Mouse (Mus musculus): ENCODE data around the gene Chga.

Chga gene

DNA sequence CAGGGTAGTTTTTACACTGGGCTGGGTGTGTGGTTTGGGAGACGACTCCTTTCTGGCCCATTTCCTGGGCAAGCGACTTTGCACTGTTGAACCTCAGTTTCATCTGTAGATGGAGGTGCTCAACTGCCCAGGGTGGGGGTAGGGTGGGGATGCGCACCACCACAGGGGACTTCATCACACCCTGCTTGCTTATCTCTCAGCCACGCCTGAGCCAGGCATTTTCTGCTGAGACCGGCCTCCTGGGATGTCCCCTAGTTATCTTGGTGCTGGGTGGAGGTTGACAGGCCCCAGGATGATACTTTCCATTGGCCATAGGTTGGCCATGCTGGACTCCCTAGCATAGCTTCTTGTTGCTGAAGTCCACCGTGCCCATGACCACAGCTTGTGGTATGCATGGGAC lies 10.3 kb downstream of the Chga start:
- no peak for DNase-seq (ENCODE audit: low spot score)

DNA sequence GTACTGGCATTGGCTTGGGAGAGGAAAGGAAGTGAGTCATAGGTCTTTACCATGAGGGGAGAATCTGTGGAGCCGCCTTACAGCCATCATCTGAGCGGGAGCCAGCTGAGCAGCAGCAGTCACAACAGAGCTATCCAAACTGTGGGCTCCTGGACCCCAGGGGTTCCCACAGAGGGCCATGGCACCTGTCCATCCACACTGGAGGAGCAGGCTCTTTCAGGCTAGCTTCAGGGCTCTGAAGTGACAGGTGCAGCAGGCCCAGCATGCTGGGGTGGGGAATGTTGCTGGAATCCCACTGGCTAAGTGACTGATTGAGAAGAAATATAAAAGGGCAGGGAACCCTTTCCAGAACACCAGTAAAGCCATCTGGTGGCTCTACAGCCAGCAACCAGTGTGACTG lies 12.2 kb downstream of the Chga start:
- DNase-seq (ENCODE audit: low spot score): peak; percentile 55

DNA sequence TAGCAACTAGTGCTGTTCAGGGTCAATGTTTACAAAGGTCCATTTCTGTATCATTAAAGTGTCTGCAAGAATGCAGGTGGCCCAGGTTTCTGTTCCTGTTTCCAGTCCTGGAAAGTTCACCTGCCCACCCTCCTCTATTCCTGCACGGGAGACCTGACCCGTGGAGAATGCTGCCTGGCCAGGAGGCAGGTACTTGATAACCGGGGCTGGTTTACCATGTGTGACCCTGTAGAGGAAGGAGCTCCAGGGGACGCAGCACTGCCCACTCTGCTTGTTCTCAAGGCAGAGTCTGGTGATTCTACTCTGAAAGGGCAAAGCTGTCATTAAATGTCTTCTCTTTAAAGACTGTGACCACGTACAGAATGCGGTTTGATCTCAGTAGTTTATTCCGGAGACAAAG lies 13.4 kb downstream of the Chga start:
- DNase-seq (ENCODE audit: low spot score): no peak

DNA sequence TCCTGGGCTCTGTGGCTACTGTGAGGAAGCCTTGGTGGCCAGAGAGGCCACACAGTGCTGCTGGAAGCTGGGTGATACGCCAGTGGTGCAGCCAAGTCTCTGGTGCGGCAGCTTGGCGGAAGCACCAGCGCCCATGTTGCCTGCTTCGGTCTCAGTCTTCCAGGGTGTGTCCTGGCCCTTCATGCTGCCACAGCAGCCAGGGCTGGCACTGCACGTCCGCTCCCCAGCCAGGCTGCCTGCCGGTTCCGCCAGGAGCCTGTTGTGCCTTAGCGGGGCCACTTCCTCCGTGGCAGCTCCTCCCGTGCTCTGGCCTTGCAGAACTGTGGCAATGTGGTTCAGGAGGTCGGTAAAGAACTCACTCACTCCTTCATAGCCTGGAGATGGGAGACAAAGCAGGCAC lies 15.3 kb downstream of the Chga start:
- no peak for DNase-seq (ENCODE audit: low spot score)

DNA sequence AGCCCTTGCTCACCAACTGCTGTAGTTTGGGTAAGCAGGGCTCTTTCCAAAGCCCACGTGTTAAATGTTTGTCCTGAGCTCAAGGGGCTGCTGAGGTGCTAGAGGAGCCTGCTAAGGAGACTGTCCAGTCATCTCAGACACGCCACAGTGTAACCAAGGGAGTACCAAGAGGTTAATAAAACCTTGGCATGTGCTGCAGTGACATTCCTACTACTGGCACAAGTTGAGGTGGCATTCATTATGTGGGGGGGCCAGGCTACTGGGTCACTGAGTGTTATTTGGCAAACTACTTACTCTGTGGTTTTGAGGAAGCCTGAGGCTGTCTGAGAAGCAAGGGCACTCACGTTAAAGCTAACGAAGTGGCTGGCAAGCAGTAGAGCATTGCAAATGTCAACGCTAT lies 16.0 kb downstream of the Chga start:
- no peak for DNase-seq (ENCODE audit: low spot score)

DNA sequence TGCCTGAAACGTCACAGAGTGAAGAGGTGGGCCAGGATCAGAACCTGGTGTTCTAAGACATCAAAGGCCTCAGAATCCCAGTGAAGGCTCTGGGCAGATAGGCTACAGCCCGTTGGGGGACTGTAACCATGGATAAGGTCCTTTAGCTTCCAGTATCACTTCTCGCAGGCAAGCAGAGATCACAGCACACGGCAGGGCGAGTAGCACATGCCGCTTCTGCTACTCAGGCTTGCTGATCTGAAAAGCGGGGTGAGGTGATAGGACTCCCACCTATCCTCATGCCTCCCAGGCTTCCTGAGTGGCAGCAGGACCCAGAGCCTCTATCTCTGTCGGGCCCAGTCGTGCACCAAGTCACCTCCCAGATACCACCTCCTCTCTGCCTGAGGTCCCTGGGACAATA lies 16.9 kb downstream of the Chga start:
- DNase-seq (ENCODE audit: low spot score): no peak

DNA sequence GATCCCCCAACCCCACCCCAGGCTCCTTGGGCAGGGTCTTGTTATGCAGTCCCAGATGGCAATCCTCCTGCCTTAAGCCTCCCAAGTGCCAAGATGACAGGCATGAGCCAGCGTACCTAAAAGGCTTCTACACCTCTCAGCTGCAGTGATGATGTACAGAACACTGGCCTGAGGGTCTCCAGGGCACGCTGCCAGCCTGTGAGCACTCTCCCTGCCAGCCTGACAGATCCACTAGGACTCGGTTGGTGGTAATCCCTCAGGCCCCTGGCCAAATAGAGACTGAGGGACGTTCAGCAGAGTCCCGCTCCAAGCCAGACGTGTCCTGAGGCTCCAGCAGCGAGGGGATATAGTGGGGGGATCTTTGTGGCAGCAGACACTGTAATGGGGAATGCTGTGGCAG lies 18.3 kb downstream of the Chga start:
- peak; percentile 24 for DNase-seq (ENCODE audit: low spot score)

DNA sequence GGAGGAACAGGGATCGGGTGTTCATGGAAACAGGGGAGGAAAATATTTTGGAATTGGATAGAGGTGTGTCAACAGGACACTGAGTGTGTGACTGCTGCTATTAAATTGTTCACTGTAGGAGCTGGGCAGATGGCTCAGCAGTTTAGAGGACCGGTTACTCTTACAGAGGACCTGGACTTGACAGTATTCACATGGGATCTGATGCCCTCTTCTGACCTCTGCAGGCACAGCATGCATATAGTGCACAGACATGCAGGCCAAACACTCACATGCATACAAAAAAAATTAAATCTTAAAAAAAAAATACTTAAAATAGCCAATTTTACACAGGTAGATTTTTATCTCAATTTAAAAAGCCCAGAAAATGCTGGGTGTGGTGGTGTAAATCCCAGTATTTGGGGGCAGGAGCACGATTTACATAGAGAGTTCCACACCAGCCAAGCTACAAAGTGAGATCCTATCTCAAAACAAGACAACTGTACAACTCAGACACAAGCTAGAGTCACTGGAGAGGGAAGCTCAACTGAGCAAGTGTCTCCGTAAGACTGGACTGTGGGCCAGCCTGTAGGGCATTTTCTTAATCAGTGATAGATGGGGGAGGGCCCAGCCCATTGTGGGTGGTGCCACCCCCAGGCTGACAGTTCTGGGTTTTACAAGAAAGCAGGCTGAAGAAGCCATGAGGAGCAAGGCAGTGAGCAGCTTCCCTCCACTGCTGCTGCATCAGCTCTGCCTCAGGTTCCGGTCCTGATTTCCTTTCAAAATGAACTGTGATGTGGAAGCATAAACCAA lies 21.0 kb downstream of the Chga start:
- no peak for DNase-seq (ENCODE audit: low spot score)

DNA sequence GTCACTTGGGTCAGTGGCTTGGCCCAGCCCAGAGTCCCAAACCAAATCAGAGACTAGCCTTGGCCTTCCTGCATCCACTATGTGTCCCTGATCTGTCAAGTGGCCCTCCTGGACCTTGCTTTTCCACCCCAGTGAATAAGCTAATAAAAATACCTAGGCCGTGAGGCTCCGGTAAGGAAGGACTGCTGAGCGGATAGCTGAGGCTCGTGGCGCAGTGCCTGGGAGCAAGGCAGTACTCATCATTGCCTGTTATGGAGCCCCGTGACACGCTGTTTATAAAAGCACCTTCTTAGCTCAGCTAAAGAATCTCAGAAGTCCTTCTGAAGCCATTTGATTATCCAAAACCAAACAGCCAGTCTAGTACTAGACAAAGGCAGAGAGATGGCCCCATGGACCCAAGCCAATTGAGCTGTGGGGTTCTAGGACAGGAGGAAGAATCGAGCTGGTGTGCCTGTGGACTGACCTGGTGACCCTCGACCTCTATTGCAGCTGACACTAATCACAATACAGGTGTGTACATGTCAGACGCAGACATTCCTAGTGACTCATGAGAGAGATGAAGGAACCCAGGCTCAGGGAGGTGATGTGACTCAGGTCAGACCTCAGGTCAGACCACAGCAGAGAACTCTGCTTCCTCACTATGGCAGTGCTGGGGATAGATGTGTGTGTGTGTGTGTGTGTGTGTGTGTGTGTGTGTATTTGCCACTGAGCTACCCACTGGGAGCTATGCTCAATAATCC lies 22.1 kb downstream of the Chga start:
- DNase-seq (ENCODE audit: low spot score): no peak

DNA sequence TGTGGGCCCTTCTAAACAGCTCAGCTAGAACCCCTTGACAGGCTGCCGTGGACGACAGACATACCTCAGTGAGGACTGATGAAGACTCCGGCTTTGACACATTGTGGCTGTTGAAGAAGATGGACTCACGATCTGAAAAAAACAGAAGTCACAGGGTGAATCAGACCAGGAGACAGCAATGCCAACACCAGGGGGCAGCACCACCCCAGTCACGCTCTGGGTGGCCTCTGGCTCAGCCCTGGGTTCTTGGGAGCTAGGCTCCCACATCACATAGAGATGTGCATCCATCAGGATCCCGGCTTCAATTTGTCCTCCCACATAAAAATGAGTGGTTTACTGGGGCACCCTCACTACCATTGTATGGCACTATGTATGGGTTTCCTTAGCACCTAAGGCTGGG lies 24.3 kb downstream of the Chga start:
- DNase-seq (ENCODE audit: low spot score): peak; percentile 55

DNA sequence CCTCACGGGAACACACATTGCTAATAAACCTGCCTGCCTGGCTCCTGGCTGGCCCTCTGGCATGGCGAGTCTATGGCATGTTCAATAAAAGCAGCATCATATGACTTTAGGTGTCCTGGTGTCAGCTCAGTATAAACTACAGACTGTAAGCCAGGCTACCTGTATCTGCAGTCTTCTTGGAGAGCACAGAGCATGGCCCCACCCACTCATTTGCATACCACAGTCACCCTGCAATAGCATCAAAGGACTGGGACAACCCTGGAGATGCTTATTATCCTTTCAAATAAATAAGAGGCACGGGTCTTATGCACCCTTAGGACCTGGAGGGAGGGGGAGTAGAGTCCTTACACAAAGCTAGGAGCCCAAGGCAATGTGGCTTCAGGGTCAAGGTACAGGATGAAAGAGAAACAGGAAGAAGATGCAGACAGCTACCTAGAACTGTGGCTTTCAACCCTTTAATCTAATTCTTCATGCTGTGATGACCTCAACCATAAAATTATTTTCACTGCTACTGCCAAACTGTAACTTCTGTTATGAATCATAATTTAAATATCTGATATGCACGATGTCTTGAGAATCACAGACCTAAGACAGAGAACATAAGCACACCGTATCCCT lies 26.9 kb downstream of the Chga start:
- no peak for DNase-seq (ENCODE audit: low spot score)

DNA sequence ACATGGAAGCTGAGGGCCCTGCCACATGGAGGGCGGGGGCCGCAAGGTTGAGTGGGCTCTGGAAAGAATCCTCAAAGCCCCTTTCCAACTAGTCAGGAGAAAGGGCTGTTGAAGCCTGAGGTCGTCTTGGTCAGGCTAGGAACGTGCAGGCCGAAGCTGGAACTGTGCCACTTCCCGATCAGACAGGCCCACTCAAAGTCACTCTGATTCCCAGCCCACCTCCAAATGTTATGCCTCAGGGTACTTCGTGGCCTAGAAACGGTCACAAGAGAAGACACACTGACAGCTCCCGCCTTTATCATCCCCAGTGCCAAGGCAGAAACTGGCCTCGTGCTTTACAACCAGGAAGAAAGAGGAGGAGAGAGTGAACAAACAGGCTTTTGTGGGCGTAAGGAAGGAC lies 27.7 kb downstream of the Chga start:
- DNase-seq (ENCODE audit: low spot score): no peak

DNA sequence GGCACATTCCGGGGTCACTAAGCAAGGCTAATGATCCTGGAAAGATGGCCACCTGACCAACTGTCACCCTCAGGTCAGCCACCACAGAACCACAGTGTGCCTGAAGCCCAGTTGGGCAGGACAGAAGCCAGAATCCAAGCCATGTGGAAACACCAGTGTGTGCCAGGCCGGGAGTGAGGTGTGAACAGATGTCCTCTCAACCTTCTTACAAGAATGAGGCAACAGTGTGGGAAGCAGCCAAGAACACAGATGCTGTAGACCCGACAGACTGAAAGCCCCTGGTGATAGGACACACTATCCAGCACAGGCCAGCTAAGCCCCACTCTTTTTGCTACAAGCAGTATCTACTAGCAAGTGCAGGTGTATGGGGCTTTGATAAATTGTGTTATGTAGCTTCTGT lies 30.6 kb downstream of the Chga start:
- no peak for DNase-seq (ENCODE audit: low spot score)

DNA sequence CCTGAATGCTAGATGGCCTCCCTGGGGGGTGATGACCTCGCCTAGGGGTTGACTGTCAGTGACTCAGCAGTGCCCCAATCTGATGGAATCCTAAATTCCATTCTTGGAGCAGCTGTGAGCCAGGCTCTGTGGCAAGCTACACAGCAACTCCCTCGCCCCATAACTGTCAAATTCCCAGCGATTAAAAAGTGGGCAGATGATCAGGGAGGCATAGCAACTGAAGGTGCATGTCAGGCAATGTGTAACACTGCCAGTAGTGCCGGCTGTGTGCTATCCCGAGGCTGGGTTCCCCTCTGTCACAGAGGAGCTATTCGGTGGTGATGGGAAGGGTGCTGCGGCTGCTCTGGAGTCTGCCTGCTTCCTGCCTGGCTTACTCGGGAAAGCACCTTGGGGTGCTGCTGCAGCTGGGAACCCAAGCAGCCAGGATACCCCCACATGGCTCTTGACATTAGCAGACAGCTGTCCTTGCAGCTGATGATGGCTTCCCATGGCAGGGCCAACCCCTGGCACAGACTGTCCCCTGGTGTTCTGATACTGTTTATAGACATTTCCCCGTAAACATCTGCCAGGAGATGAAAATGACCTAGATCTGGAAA lies 31.6 kb downstream of the Chga start:
- DNase-seq (ENCODE audit: low spot score): no peak

DNA sequence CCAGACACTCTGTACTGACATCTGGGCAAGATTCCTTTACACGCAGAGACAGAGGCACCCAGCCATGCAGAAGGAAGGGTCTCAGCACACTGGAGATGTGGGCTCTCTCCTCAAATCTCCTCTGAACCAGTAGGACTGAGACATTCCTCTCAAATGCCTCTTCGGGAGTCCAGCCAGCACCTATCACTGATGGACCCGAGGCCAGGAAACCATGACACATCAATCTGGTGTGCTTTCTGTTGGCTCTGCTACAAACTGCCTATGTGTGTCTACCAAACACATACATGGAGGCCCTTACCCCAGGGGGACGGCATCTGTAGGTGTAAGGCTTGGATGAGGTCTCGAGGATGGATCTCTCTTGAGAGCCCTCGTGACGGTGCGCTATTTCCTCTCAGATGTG lies 32.3 kb downstream of the Chga start:
- DNase-seq (ENCODE audit: low spot score): no peak

DNA sequence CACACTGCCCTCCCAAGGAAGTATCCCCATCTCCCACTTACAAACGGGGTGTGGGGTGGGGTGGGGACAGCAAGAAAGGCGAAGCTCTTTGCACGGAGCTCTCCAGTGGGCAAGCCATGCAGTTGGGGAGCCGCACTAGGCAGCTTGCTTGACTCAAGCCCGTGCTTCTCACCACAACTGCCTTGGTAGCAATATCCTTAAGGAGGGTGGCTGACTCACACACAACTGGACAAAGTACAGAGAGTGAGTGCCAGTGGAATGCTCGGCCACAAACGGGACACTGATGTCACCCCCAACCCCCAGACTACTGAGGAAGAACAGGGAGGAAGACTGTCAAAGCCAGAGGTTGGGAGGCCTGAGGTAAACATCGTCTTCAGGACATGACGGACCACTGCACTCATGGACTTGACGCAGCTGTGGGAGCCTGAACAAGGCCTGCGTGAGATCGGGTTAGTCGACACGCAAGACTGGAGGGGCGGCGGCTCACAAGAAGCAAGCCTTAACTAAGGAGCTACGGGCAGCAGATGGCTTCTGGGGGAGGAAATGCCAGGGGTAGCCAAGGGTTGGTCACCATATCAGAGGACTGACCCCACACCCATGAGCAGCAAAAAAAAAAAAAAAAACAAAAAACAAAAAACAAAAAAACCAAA lies 36.1 kb downstream of the Chga start:
- DNase-seq (ENCODE audit: low spot score): no peak

DNA sequence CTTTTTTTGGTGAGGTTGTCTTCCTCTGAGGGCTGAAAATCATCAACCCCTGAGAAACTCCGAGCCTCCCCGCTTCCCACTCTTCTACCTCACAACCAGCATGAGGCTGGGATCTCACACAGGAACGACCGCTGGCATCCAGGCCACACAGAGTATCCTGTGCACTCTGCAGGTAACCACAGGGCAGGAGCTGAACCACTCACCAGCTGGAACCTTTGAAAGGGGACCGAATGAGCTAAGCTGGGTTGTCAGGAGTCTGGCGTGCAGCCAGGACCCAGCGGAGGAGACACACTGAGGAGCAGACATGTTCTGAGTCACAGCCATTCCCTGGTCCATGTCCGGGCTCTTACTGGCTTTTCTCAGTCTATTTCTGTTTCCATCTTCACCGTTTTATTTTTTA lies 38.9 kb downstream of the Chga start:
- peak; percentile 66 for DNase-seq (ENCODE audit: low spot score)

DNA sequence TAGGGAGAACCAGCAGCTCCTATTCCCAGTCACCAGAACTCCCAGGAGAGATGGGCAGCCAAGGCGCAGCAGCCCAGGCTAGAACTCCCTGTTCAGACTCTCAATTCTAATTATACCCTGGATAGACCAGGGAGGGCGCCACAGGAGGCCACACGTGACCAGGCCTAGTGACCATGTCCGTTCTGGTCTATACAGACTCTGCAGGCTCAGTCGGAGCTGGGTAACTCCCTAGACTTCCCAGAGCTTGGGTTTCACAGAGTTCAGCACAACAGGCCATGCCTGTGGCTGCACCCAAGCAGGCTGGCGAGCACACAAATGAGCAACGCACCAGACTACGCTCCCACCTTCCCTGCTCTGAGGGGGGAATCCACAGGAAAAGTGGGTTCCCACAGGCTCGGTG lies 39.9 kb downstream of the Chga start:
- DNase-seq (ENCODE audit: low spot score): no peak

DNA sequence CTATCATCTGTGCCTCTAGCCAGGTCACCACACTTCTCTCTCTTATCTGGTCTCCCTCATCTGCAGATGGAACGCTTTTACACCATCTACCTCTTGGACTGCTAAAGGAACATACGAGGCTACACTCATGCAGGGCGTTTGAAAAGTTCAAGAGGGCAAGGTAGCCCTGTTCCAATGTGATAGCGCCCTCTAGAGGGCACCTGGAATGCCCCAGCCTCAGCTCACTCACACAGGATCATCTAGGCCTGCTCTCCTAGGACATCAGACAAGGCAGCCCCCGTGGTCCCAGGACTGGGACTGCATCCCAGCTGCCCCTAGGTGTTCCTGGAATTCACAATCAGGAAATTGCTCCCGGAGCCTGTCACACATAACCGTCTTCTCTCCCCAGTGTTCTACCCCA lies 41.6 kb downstream of the Chga start:
- DNase-seq (ENCODE audit: low spot score): no peak

DNA sequence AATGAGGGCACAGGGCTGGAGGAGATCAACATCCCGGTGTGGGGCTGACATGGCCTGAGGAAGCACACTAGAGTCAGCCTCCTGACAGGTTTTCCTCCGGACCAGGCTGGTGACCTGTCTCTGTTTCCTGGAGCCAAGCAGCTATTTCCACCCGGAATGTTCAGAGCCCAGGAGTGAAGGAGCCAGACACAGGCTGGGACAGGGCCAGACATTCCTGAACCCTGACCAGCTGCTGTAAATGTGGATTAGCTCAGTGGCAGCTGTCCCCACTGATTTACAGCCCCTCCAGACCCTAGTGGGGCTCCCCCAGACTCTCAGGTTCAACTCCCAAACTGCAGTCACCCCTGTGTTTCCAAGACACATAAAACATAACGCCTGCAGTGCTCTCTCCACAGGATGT lies 42.7 kb downstream of the Chga start:
- no peak for DNase-seq (ENCODE audit: low spot score)

DNA sequence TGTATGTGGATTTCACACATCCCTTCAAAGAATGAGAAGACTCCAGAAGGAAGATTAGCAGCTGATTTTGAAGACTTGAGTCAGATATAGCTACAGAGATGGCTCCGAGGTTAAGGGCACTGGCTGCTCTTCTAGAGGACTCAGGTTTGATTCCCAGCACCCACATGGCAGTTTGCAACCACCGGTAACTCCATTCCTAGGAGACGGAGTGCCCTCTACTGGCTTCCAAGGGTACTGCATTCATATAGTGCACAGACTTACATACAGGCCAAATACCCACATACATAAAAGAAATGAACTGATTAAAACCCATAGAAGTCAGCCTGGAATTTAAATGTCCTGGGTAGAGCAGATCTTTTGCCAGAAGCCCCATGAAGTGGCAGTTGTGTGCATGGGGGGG lies 43.8 kb downstream of the Chga start:
- no peak for DNase-seq (ENCODE audit: low spot score)

DNA sequence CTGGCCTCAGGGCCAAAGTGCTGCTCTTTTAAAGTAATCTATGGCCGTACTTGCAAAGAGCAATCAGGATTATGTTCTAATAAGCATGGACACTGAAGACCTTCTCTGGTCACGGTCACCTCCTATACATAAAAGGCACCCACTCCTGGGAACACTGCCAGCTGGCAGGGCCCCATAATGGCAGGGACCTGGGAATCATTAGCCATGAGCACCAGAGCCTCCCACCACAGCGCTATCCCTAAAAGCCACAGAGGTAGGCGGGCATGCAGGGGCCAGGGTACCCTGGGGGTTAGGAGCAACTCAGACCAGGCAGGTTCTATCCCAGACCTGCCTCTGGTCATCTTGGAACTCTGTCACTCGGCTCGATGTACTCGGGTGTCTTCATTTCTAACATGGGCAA lies 45.0 kb downstream of the Chga start:
- DNase-seq (ENCODE audit: low spot score): peak; percentile 53

All from MN1 (cell line).